Mouse (Mus musculus): ENCODE data around the gene Frmd4a. TPM values are rescaled to one million over a fixed set of nuclear protein-coding genes. Genes with fewer than 3 reads are reported as not detected.

The Frmd4a gene
- 10 to 100 TPM; 42.2 to 75.6 TPM for total RNA-seq (2021)

- intact Hi-C loops (cut with DNase I) = loop anchor here (2.0 to 5.0 kb wide), 3 partner anchors 85 to 201 kb away; no protein-coding TSS in a partner anchor
- peak; percentile 44 to 59 for DNase-seq (ENCODE audit: low spot score in 2 of 2)
These were observed at the start of gene Frmd4a for GRCm38 (mm10) chr2:4017528-4018288. Gene Frmd4a, plus strand, starts transcription at chr2:4017717.

- DNase-seq (ENCODE audit: low spot score in 2 of 2) = peak in 1 of 2 experiments; percentile 4
- intact Hi-C loops (cut with DNase I) = no loop called here
These were observed 28.6 kb upstream of the Frmd4a start for GRCm38 (mm10) chr2:3988876-3989275.

GRCm38 (mm10) chr2:3990431-3990830 lies 27.1 kb upstream of the Frmd4a start:
- DNase-seq (ENCODE audit: low spot score in 2 of 2) = no peak
- intact Hi-C loops (cut with DNase I) = no loop called here

GRCm38 (mm10) chr2:4018431-4018876 lies 937 bp downstream of the Frmd4a start:
- intact Hi-C loops (cut with DNase I) = loop anchor here (5.0 kb wide), 2 partner anchors 84 to 101 kb away; no protein-coding TSS in a partner anchor
- peak; percentile 73 to 76 for DNase-seq (ENCODE audit: low spot score in 2 of 2)

GRCm38 (mm10) chr2:4018909-4019308 lies 1.4 kb downstream of the Frmd4a start:
- DNase-seq (ENCODE audit: low spot score in 2 of 2) = peak in 1 of 2 experiments; percentile 21
- intact Hi-C loops (cut with DNase I) = loop anchor here (5.0 kb wide), 2 partner anchors 83 to 102 kb away; no protein-coding TSS in a partner anchor

GRCm38 (mm10) chr2:4024927-4025326 lies 7.4 kb downstream of the Frmd4a start:
- intact Hi-C loops (cut with DNase I) = no loop called here
- DNase-seq (ENCODE audit: low spot score in 2 of 2) = no peak

GRCm38 (mm10) chr2:4029031-4029747 lies 11.7 kb downstream of the Frmd4a start:
- intact Hi-C loops (cut with DNase I) = no loop called here
- no peak for DNase-seq (ENCODE audit: low spot score in 2 of 2)

- intact Hi-C loops (cut with DNase I) = no loop called here
- DNase-seq (ENCODE audit: low spot score in 2 of 2) = no peak
These were observed 18.7 kb downstream of the Frmd4a start for GRCm38 (mm10) chr2:4036153-4036589.

GRCm38 (mm10) chr2:4036651-4037117 lies 19.2 kb downstream of the Frmd4a start:
- DNase-seq (ENCODE audit: low spot score in 2 of 2) = peak in 1 of 2 experiments; percentile 22
- intact Hi-C loops (cut with DNase I) = no loop called here

- intact Hi-C loops (cut with DNase I) = no loop called here
- DNase-seq (ENCODE audit: low spot score in 2 of 2) = no peak
These were observed 24.5 kb downstream of the Frmd4a start for GRCm38 (mm10) chr2:4042009-4042408.

- intact Hi-C loops (cut with DNase I) = no loop called here
- no peak for DNase-seq (ENCODE audit: low spot score in 2 of 2)
These were observed 38.0 kb downstream of the Frmd4a start for GRCm38 (mm10) chr2:4055481-4055880.

- intact Hi-C loops (cut with DNase I) = no loop called here
- peak; percentile 22 to 29 for DNase-seq (ENCODE audit: low spot score in 2 of 2)
These were observed 43.2 kb downstream of the Frmd4a start for GRCm38 (mm10) chr2:4060675-4061074.

GRCm38 (mm10) chr2:4071831-4072230 lies 54.3 kb downstream of the Frmd4a start:
- intact Hi-C loops (cut with DNase I) = no loop called here
- DNase-seq (ENCODE audit: low spot score in 2 of 2) = no peak

GRCm38 (mm10) chr2:4083877-4084276 lies 66.4 kb downstream of the Frmd4a start:
- intact Hi-C loops (cut with DNase I) = no loop called here
- DNase-seq (ENCODE audit: low spot score in 2 of 2) = no peak

- DNase-seq (ENCODE audit: low spot score in 2 of 2) = no peak
- intact Hi-C loops (cut with DNase I) = no loop called here
These were observed 80.1 kb downstream of the Frmd4a start for GRCm38 (mm10) chr2:4097601-4098000.

- peak; percentile 30 to 37 for DNase-seq (ENCODE audit: low spot score in 2 of 2)
- intact Hi-C loops (cut with DNase I) = no loop called here
These were observed 81.6 kb downstream of the Frmd4a start for GRCm38 (mm10) chr2:4098948-4099776.

GRCm38 (mm10) chr2:4099777-4100104 lies 82.2 kb downstream of the Frmd4a start:
- no peak for DNase-seq (ENCODE audit: low spot score in 2 of 2)
- intact Hi-C loops (cut with DNase I) = loop anchor here (5.0 kb wide), 1 partner anchor 82 kb away; the partner anchor contains the start of gene Frmd4a

- intact Hi-C loops (cut with DNase I) = loop anchor here (5.0 kb wide), 1 partner anchor 84 kb away; the partner anchor contains the start of gene Frmd4a
- DNase-seq (ENCODE audit: low spot score in 2 of 2) = peak; percentile 42 to 50
These were observed 83.9 kb downstream of the Frmd4a start for GRCm38 (mm10) chr2:4101370-4101769.

GRCm38 (mm10) chr2:4113303-4113920 lies 95.9 kb downstream of the Frmd4a start:
- DNase-seq (ENCODE audit: low spot score in 2 of 2) = no peak
- intact Hi-C loops (cut with DNase I) = no loop called here

Data from left cerebral cortex, postnatal 36 days (tissue).